Mouse (Mus musculus): ENCODE results near the gene Hs3st1. TPM values are rescaled to one million over a fixed set of nuclear protein-coding genes. Genes with fewer than 3 reads are reported as not detected.

Gene Hs3st1
- total and polyA plus RNA-seq, 3 experiments = 0.22 TPM; not detected in 2

DNA sequence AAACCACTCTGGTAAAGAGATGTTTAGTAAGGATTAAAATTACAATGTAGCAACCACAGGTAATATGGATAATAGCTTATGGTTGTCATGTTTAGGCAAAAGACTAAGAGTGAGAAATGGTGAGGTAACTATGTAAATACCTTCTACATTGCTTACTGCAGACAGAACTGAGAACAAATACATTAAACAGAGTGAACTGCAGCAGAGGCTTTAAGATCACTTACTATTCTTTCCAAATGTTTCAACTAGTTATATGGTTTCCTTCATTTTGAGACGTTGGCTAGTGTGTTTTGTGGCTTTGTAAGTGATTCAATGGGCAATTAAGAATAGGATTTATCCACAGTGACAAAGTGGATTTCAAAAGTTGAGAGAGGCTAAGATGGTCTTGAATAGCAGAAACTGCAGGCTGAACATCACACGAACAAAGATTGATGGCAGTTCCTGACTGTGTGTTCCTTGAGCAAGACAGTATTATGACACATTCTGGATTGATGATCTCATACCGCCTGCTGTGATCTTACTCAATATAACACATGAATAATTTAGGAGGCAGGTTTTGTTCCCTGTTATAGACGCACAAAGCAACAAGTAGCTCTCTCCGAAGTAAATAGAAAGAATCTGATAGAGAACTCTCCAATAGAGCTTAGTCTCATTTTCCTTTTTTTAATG, 16.5 kb upstream of the Hs3st1 start:
- Histone ChIP-seq H3K9me3 (replicated peaks) (no peaks in the 10 kb centered on the region), H3K27me3 (ENCODE audit: insufficient read depth, low read length) (no peaks in the 10 kb centered on the region), H3K4me3 (ENCODE audit: low read depth, low read length) (no peak overlapping the region), H3K4me1 (ENCODE audit: insufficient read depth, low read depth, low read length) (no peaks in the 10 kb centered on the region), H3K36me3 (replicated peaks) (no peaks in the 10 kb centered on the region)
- ATAC-seq (ENCODE audit: extremely low read depth, insufficient number of reproducible peaks, low FRiP score, poor library complexity, severe bottlenecking) = no peak
- TF ChIP-seq GATA2 (IDR thresholded peaks at IDR 0.05; ENCODE audit: borderline replicate concordance, low read depth, low read length) = no peak
- TF ChIP-seq GATA1 (IDR thresholded peaks at IDR 0.05; ENCODE audit: borderline replicate concordance, low read length) = no peak
- TF ChIP-seq TAL1 (conservative IDR thresholded peaks at IDR 0.05; ENCODE audit: low read depth, low read length) = no peak
- TF ChIP-seq POLR2AphosphoS5 (IDR thresholded peaks at IDR 0.05; ENCODE audit: insufficient replicate concordance, low read depth, low read length) = no peak
- TF ChIP-seq CTCF (IDR thresholded peaks at IDR 0.05; ENCODE audit: low read depth, low read length) = no peak
- DNase-seq (ENCODE audit: low spot score) = no peak

DNA sequence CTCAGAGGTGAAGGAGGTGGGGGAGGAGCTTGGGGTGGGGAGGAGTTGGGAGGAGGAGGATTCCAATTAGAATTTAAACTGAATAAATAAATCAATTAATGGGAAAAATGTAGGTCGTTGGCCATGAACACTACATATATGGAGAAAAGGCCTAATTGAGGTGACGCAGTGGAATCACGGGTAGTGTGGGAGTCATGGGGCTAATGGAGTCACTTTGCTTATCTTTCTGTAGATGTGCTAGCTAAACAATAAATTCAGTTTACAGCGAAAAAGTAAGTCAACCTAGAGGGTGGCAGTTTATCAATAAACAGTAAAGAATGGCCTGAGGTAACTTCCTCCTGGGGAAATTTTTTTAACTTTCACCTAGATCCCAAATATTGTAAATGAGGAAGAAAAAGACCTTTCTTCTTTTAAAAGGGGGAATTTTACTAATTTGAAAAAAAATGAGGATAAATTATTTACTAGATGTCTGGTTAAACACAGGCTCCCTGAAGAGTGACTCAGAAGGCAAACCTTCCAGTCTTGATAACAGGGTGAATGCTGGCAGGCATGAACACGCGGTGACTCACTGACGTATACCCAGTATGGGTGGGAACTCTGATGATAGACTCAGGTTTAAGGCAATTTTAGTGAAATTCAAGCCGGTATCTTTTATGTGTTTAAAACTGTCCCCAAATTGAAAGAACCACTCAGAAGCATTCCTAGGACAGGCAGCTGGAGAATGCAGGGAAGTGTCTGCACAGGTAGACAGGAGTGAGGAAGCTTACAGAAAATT, 6.6 kb upstream of the Hs3st1 start:
- DNase-seq (ENCODE audit: low spot score) = no peak
- H3K27me3 ChIP-seq (ENCODE audit: insufficient read depth, low read length) = no peaks in the 10 kb centered on the region
- no peaks in the 10 kb centered on the region for H3K4me1 ChIP-seq (ENCODE audit: insufficient read depth, low read depth, low read length)
- ATAC-seq (ENCODE audit: extremely low read depth, insufficient number of reproducible peaks, low FRiP score, poor library complexity, severe bottlenecking) = no peak
- H3K4me3 ChIP-seq (ENCODE audit: low read depth, low read length) = no peak overlapping the region
- TF ChIP-seq CTCF (IDR thresholded peaks at IDR 0.05; ENCODE audit: low read depth, low read length) (no peak), TAL1 (conservative IDR thresholded peaks at IDR 0.05; ENCODE audit: low read depth, low read length) (no peak), GATA1 (IDR thresholded peaks at IDR 0.05; ENCODE audit: borderline replicate concordance, low read length) (no peak), POLR2AphosphoS5 (IDR thresholded peaks at IDR 0.05; ENCODE audit: insufficient replicate concordance, low read depth, low read length) (no peak), GATA2 (IDR thresholded peaks at IDR 0.05; ENCODE audit: borderline replicate concordance, low read depth, low read length) (no peak)
- no peaks in the 10 kb centered on the region; the same call in 1 of the 2 replicates for H3K9me3 ChIP-seq (replicated peaks)
- H3K36me3 ChIP-seq (replicated peaks) = no peaks in the 10 kb centered on the region

DNA sequence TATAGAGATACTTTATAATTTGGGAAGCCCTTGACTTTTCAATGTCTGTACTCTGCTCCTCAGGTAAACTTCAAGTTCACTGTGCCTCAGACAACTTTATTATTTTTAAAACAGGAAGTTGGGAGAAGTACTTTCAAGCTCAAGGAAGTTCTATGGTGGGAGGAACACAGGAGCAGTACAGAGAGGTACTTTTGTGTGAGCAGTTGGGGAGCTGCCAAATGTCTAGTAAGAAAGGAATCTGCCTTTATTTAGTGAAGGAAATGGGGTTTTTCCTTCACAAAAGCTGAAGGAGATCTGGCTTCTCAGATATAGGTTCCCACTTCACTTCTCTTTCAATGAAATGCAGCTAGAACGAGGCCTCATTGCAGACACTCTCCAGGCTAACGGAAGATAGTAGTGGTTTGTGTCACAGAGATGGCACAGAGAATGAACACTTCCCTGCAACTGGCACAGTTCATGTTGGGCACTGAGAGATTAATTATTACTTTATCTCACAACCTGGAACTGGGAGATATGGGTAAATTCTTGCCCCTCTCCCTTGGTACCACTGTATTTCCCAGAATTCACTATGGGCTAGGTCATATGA, 3.7 kb upstream of the Hs3st1 start:
- Histone ChIP-seq H3K9me3 (replicated peaks) (peaks cover 3% of the 10 kb centered on the region; the same call in 1 of the 2 replicates), H3K27me3 (ENCODE audit: insufficient read depth, low read length) (no peaks in the 10 kb centered on the region), H3K4me3 (ENCODE audit: low read depth, low read length) (no peak overlapping the region), H3K36me3 (replicated peaks) (no peaks in the 10 kb centered on the region), H3K4me1 (ENCODE audit: insufficient read depth, low read depth, low read length) (no peaks in the 10 kb centered on the region)
- ATAC-seq (ENCODE audit: extremely low read depth, insufficient number of reproducible peaks, low FRiP score, poor library complexity, severe bottlenecking) (no peak), DNase-seq (ENCODE audit: low spot score) (no peak)
- TF ChIP-seq GATA2 (IDR thresholded peaks at IDR 0.05; ENCODE audit: borderline replicate concordance, low read depth, low read length) = no peak
- no peak for TF ChIP-seq TAL1 (conservative IDR thresholded peaks at IDR 0.05; ENCODE audit: low read depth, low read length)

DNA sequence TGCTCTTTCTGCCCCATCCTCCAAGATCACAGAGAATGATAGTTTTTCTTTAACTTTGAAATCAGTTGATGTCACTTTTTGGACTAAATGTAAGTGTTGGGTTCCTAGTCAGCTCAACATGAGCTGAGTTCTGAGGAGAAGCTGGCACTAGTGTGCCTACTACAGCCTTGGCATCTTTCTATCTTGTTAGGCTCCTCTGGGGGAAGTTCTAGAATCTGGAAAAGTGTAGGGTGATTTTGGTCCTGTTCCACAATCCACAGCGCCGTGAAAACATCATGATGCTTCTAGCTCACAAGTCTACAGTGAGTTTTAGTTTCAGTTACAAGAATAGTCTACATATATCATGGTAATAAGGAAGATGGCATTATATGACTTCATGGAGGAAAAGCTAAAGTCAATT, 18.4 kb downstream of the Hs3st1 start:
- Histone ChIP-seq H3K4me3 (ENCODE audit: low read depth, low read length) (no peak overlapping the region), H3K9me3 (replicated peaks) (no peaks in the 10 kb centered on the region), H3K4me1 (ENCODE audit: insufficient read depth, low read depth, low read length) (no peaks in the 10 kb centered on the region), H3K27me3 (ENCODE audit: insufficient read depth, low read length) (no peaks in the 10 kb centered on the region), H3K36me3 (replicated peaks) (no peaks in the 10 kb centered on the region)
- ATAC-seq (ENCODE audit: extremely low read depth, insufficient number of reproducible peaks, low FRiP score, poor library complexity, severe bottlenecking) (no peak), DNase-seq (ENCODE audit: low spot score) (no peak)
- TF ChIP-seq TAL1 (conservative IDR thresholded peaks at IDR 0.05; ENCODE audit: low read depth, low read length) (no peak), GATA2 (IDR thresholded peaks at IDR 0.05; ENCODE audit: borderline replicate concordance, low read depth, low read length) (no peak), POLR2AphosphoS5 (IDR thresholded peaks at IDR 0.05; ENCODE audit: insufficient replicate concordance, low read depth, low read length) (no peak), CTCF (IDR thresholded peaks at IDR 0.05; ENCODE audit: low read depth, low read length) (no peak), GATA1 (IDR thresholded peaks at IDR 0.05; ENCODE audit: borderline replicate concordance, low read length) (no peak)

DNA sequence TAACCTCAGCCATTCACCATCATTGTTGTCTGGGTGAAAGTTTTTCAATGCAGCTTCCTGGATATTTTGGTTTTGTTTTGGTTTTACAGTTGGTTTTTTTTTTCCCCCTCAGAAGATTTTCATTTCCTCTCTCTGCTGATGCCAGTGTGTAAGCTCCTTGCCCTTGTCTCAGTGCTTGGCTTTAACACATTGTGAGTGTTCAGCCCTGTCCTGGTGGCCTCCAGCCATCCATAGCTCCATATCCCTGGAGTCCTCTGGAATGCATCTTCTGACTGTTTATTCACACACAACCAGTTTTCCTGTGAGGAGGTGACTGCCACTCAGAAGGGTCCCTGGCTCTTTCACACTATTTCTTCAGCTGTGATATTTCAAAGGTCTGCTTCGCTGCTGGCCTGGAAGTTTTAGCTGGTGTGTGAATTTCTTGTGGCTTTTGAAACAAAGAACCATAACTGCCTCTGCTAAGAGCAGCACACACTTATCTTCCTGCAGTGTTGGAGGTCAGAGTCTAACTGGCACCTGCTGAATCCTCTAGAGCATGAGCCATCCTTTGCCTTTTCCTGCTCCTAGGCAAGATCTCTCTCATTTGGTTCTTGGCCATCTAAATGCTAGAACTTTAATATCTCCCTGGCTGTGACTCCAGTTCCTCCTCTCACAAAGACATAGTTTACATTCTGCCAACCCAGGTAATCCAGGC, 21.4 kb downstream of the Hs3st1 start:
- Histone ChIP-seq H3K4me1 (ENCODE audit: insufficient read depth, low read depth, low read length) (no peaks in the 10 kb centered on the region), H3K9me3 (replicated peaks) (no peaks in the 10 kb centered on the region), H3K27me3 (ENCODE audit: insufficient read depth, low read length) (no peaks in the 10 kb centered on the region), H3K4me3 (ENCODE audit: low read depth, low read length) (no peak overlapping the region), H3K36me3 (replicated peaks) (no peaks in the 10 kb centered on the region)
- DNase-seq (ENCODE audit: low spot score) (no peak), ATAC-seq (ENCODE audit: extremely low read depth, insufficient number of reproducible peaks, low FRiP score, poor library complexity, severe bottlenecking) (no peak)
- TF ChIP-seq GATA1 (IDR thresholded peaks at IDR 0.05; ENCODE audit: borderline replicate concordance, low read length) (no peak), GATA2 (IDR thresholded peaks at IDR 0.05; ENCODE audit: borderline replicate concordance, low read depth, low read length) (no peak)
